Mouse (Mus musculus) heart, postnatal 10 days (tissue): ENCODE results near the gene Ccdc51. TPM values are rescaled to one million over a fixed set of nuclear protein-coding genes. Genes with fewer than 3 reads are reported as not detected.

Experiments used
- DNase-seq, 2 experiments: peaks; one replicate each; pipeline ENCODE4 v3.0.0; 2021
- intact Hi-C: fragments of 180-260 bp; cut with DNase I; formaldehyde crosslinking; loops from one replicate; pipeline ENCODE4 v1.15.1; 2025
- total RNA-seq, 2 experiments: library from RNA; stranded (reverse); gene quantifications; 2 replicates each; pipeline ENCODE4 v1.2.3; 2021

Gene Ccdc51
- total RNA-seq, 2 experiments from 2014 or later: 10.3 to 12.4 TPM

- intact Hi-C loops: no loop called here
- DNase-seq: no peak
These were observed 26.1 kb upstream of the Ccdc51 start for GRCm38 (mm10) chr9:109056081-109056690.

- intact Hi-C loops: no loop called here
- no peak for DNase-seq
These were observed 25.4 kb upstream of the Ccdc51 start for GRCm38 (mm10) chr9:109056916-109057315.

GRCm38 (mm10) chr9:109057543-109057942, 24.8 kb upstream of the Ccdc51 start:
- DNase-seq: no peak
- intact Hi-C loops: no loop called here

- intact Hi-C loops: no loop called here
- no peak for DNase-seq
These were observed 24.1 kb upstream of the Ccdc51 start for GRCm38 (mm10) chr9:109058006-109058765.

GRCm38 (mm10) chr9:109059136-109059903, 23.0 kb upstream of the Ccdc51 start, which contains the start of gene Trex1:
Gene Trex1, minus strand, starts transcription at chr9:109059734.
- intact Hi-C loops: loop anchor here (1.0 kb wide), 2 partner anchors 21 to 59 kb away; partner anchors contain the start of gene Shisa5

GRCm38 (mm10) chr9:109060184-109060897, 22.0 kb upstream of the Ccdc51 start:
- intact Hi-C loops: no loop called here
- DNase-seq: no peak

More at GRCm38 (mm10) chr9:109059136-109059903, 23.0 kb upstream of the Ccdc51 start, which contains the start of gene Trex1:
- DNase-seq: peak; percentile 92 to 94

GRCm38 (mm10) chr9:109060898-109061295, 21.4 kb upstream of the Ccdc51 start:
- no peak for DNase-seq
- intact Hi-C loops: no loop called here

- intact Hi-C loops: no loop called here
- no peak for DNase-seq
These were observed 14.1 kb upstream of the Ccdc51 start for GRCm38 (mm10) chr9:109068095-109068735.

- peak; percentile 94 for DNase-seq
- intact Hi-C loops: no loop called here
These were observed 8.4 kb upstream of the Ccdc51 start, which contains the start of gene Atrip for GRCm38 (mm10) chr9:109073661-109074573. Gene Atrip, minus strand, starts transcription at chr9:109074124.

- DNase-seq: no peak
- intact Hi-C loops: no loop called here
These were observed 1.8 kb upstream of the Ccdc51 start for GRCm38 (mm10) chr9:109080516-109080915.

GRCm38 (mm10) chr9:109081749-109082123, 557 bp upstream of the Ccdc51 start:
- intact Hi-C loops: no loop called here

GRCm38 (mm10) chr9:109084922-109085321, 2.6 kb downstream of the Ccdc51 start:
- intact Hi-C loops: no loop called here
- DNase-seq: no peak

More at GRCm38 (mm10) chr9:109081749-109082123, 557 bp upstream of the Ccdc51 start:
- peak in 1 of 2 experiments; percentile 21 for DNase-seq

GRCm38 (mm10) chr9:109087987-109088386, 5.7 kb downstream of the Ccdc51 start:
- peak; percentile 60 to 74 for DNase-seq
- intact Hi-C loops: loop anchor here (1.0 kb wide), 1 partner anchor 35 kb away; no protein-coding TSS in a partner anchor

- no peak for DNase-seq
- intact Hi-C loops: no loop called here
These were observed 8.2 kb downstream of the Ccdc51 start for GRCm38 (mm10) chr9:109090446-109090845.

GRCm38 (mm10) chr9:109091802-109092201, 9.5 kb downstream of the Ccdc51 start:
- no peak for DNase-seq
- intact Hi-C loops: no loop called here

GRCm38 (mm10) chr9:109092799-109093198, 10.5 kb downstream of the Ccdc51 start:
- no peak for DNase-seq
- intact Hi-C loops: no loop called here

GRCm38 (mm10) chr9:109093786-109094552, 11.7 kb downstream of the Ccdc51 start:
- DNase-seq: peak; percentile 59 to 74
- intact Hi-C loops: no loop called here

GRCm38 (mm10) chr9:109094553-109095136, 12.4 kb downstream of the Ccdc51 start:
- DNase-seq: no peak
- intact Hi-C loops: no loop called here
